Mouse (Mus musculus) kidney, adult 2 months (tissue): Measurements from ENCODE around the gene Ttc25. TPM values are rescaled to one million over a fixed set of nuclear protein-coding genes. Genes with fewer than 3 reads are reported as not detected.
"Not testable (repeated sequence)": the region's sequence is repeated elsewhere in the genome, so short reads cannot be mapped to it uniquely, and the experiment has no call there.

Experiments used
- DNase-seq: peaks from one replicate; pipeline ENCODE4 v3.0.0; 2021
- H3K27ac ChIP-seq: fragments of 200-500 bp; 2 replicates; pipeline ENCODE4 v1.5.1; 2012; ENCODE audit warnings: low read depth, low read length, control low read depth, inconsistent platforms; ENCODE audit not compliant: insufficient read depth
- H3K27me3 ChIP-seq: fragments of 200-500 bp; replicated peaks from 2 replicates; pipeline ENCODE4 v1.6.1; 2012; ENCODE audit warnings: mild to moderate bottlenecking, moderate library complexity, low read length, inconsistent platforms; ENCODE audit not compliant: control insufficient read depth, insufficient read depth
- H3K36me3 ChIP-seq: fragments of 200-500 bp; 2 replicates; pipeline ENCODE4 v1.6.1; 2012; ENCODE audit warnings: mild to moderate bottlenecking, moderate library complexity, low read length, inconsistent platforms; ENCODE audit not compliant: control insufficient read depth, insufficient read depth
- H3K4me1 ChIP-seq: fragments of 200-500 bp; 2 replicates; pipeline ENCODE4 v1.6.1; 2011; ENCODE audit warnings: low read length; ENCODE audit not compliant: control insufficient read depth, insufficient read depth
- H3K4me3 ChIP-seq: fragments of 200-500 bp; 2 replicates; pipeline ENCODE4 v1.5.1; 2011; ENCODE audit warnings: mild to moderate bottlenecking, low read depth, low read length, control low read depth; ENCODE audit not compliant: insufficient read depth
- CTCF ChIP-seq: fragments of 200-500 bp; conservative IDR thresholded peaks from 2 replicates; pipeline ENCODE4 v1.5.1; 2011; ENCODE audit warnings: low read depth, mild to moderate bottlenecking, control low read depth, low read length, moderate library complexity, mixed read lengths; ENCODE audit not compliant: insufficient read depth, insufficient read length
- POLR2A ChIP-seq: fragments of 200-500 bp; IDR thresholded peaks from one replicate; pipeline ENCODE4 v1.6.1; 2011; ENCODE audit warnings: low read depth, low read length, control low read depth
- WGBS: fragments of 180-500 bp; shearing (Covaris S2); methylation state at CpG from one replicate; pipeline ENCODE4 v1.1.7; 2018; 5-methylcytosine and 5-hydroxymethylcytosine counted together
- polyA plus RNA-seq: library from polyadenylated mRNA; depleted of rRNA; stranded (reverse); fragments of >200 nt; gene quantifications from 2 replicates; pipeline ENCODE4 v1.2.3, GENCODE M21; 2012

The Ttc25 gene
- polyA plus RNA-seq, 1 experiment = 1.4 TPM

GRCm38 (mm10) chr11:100527458-100528374 is 17.7 kb upstream of the Ttc25 start, which contains the start of gene Acly:
TSS of gene Acly (minus strand) at chr11:100528000.
- H3K27me3 ChIP-seq = no peaks in the 10 kb centered on the region
- WGBS = under 1% methylated on average over 54 of the region's 54 CpGs
- DNase-seq = peak; percentile 100
- peak within 1 kb of the TSS; percentile 63 for H3K27ac ChIP-seq
- no peaks in the 10 kb centered on the region for H3K36me3 ChIP-seq
- peaks cover 12% of the 10 kb centered on the region; the same call in 1 of the 2 replicates for H3K4me1 ChIP-seq
- peak; percentile 94 for TF ChIP-seq POLR2A
- TF ChIP-seq CTCF = no peak
- peak within 1 kb of the TSS; percentile 78 for H3K4me3 ChIP-seq

DNA sequence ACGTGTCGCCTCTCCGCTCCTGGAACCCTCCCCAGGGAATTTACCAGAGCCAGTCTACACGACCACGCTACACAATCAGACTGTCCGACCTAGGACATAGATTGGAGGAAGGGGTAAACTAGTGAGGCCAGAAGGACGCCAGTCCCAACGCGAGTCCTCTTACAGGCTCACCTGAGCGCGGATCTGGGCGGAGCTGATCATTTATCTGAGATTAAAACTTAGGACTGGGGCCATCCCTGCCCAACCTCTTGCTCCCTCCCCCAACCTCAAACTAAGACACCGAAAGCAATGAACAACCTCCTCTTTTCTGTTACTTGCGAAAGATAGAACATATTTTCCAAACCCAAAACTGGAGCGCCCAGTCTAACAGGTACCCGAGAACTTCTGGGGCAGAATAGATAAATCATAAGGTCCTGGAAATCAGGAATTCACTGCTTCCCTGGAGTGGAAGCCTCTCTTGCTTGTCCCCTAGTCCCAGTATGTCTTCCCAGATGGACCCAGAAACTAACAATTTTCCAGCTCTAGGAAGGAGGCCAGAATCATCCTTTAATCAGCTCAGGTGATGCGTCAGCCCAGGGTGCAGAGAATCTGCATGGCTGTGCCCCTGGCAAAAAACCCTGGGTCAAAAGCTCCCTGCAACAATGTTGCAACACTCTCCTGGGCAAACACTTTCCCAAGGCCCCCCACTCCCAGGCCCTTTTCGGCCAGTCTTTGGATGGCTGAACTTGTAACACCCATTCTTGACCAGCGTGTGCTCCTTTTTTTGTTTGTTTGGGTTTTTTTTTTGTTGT is 16.8 kb upstream of the Ttc25 start:
- peak overlapping the region; percentile 59 for H3K4me3 ChIP-seq
- 36% methylated on average over 19 of the region's 19 CpGs for WGBS
- H3K27me3 ChIP-seq = no peaks in the 10 kb centered on the region
- H3K36me3 ChIP-seq = no peaks in the 10 kb centered on the region
- H3K27ac ChIP-seq = peak overlapping the region; percentile 63
- no peak for DNase-seq
- peaks cover 12% of the 10 kb centered on the region; the same call in 1 of the 2 replicates for H3K4me1 ChIP-seq
- TF ChIP-seq POLR2A (no peak), CTCF (no peak)

DNA sequence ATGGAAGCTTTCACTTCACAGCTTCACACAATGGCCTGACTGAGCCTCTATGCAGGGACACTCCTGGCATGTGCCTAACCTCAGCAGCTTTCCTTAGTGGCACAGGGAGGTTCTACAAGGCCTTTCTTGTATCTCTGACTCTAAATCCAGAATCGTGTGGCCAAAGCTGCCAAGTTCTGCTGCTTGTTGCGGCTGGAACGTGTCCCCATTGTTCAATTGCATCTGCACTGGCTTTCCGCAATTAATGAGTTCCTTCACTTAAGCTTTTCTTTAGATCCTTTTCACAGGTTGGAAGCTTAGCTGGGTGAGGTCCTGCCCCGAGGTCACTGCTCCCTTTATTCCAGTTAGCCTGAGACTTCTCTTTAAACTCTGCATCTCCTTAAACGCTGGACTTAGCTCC is 11.5 kb upstream of the Ttc25 start:
- Histone ChIP-seq H3K27me3 (no peaks in the 10 kb centered on the region), H3K4me3 (no peak overlapping the region), H3K36me3 (no peaks in the 10 kb centered on the region), H3K4me1 (no peaks in the 10 kb centered on the region), H3K27ac (no peak overlapping the region)
- no peak for TF ChIP-seq CTCF
- no peak for TF ChIP-seq POLR2A
- DNase-seq = no peak
- WGBS = 82% methylated on average over 6 of the region's 6 CpGs

DNA sequence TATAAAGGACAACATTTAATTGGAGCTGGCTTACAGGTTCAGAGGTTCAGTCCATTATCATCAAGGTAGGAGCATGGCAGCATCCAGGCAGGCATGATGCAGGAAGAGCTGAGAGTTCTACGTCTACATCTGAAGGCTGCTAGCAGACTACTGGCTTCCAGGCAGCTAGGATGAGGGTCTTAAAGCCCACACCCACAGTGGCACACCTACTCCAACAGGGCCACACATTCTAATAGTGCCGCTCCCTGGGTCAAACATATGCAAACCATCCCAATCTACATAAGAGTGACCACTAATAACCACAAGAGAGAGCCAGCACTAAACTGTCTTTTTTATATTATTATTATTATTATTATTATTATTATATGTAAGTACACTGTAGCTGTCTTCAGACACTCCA is 11.0 kb upstream of the Ttc25 start:
- H3K27me3 ChIP-seq, DNase-seq, H3K4me1 ChIP-seq, H3K36me3 ChIP-seq, H3K4me3 ChIP-seq, H3K27ac ChIP-seq: not testable (repeated sequence)
- 90% methylated on average over 2 of the region's 2 CpGs for WGBS

GRCm38 (mm10) chr11:100534821-100535220 is 10.6 kb upstream of the Ttc25 start:
- H3K4me3 ChIP-seq, H3K36me3 ChIP-seq, DNase-seq, H3K4me1 ChIP-seq, H3K27ac ChIP-seq, H3K27me3 ChIP-seq: not testable (repeated sequence)
- WGBS = 87% methylated on average over 6 of the region's 6 CpGs

DNA sequence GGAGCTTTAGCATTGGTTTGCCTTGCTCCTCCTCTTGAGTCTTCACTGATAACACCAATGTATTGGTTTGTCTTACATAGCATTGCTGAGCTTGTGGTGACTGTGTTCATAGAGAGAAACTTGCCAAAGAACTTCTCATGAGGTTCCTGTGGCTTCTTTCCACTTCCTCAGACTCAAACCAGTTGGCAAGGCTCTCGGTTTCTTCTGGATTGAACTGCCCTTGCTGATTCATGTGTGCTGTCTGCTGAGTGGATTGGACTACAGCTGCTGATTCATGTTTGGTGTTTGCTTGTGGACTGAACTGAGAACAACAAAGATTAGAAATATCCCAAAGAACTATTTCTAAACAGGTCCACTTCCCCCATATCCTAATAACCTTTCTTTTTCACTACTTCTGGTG is 9.4 kb upstream of the Ttc25 start:
- Histone ChIP-seq H3K27ac (no peak overlapping the region), H3K4me3 (no peak overlapping the region), H3K27me3 (no peaks in the 10 kb centered on the region), H3K4me1 (no peaks in the 10 kb centered on the region), H3K36me3 (no peaks in the 10 kb centered on the region)
- DNase-seq = no peak
- WGBS = 79% methylated on average over 1 of the region's 1 CpGs
- no peak for TF ChIP-seq CTCF

DNA sequence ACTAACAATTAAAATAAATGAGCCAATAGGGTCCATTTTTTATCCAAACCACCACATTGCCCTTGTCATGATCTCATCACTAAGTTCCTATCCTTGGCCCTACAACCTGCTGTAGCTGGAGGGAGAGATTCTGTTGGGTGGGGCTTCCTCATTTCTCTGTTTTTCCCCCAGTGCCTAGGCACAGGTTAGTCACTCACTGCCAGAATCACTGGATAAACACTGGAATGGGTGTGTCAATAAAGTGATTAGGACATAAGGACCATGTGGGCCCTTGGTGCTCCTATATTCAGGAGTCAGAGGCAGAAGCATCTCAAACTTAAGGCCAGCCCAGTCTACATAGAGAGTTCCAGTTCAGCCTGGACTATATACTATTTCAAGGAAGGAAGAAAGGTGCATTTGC is 8.9 kb upstream of the Ttc25 start:
- Histone ChIP-seq H3K27me3 (no peaks in the 10 kb centered on the region), H3K27ac (no peak overlapping the region), H3K4me3 (no peak overlapping the region), H3K36me3 (no peaks in the 10 kb centered on the region), H3K4me1 (no peaks in the 10 kb centered on the region)
- DNase-seq = no peak
- TF ChIP-seq CTCF = no peak
- no peak for TF ChIP-seq POLR2A
